Mouse (Mus musculus): Measurements from ENCODE around the gene Olfr292. TPM values are rescaled to one million over a fixed set of nuclear protein-coding genes. Genes with fewer than 3 reads are reported as not detected.

The Olfr292 gene
- total RNA-seq (2012; rRNA removed) (not detected in 2 replicates), polyA plus RNA-seq (2012; ENCODE audit: insufficient read depth in 1 of 2, insufficient read length in 2 of 2, low read depth in 1 of 2, low replicate concordance in 2 of 2, missing spikeins in 1 of 2) (not detected)

DNA sequence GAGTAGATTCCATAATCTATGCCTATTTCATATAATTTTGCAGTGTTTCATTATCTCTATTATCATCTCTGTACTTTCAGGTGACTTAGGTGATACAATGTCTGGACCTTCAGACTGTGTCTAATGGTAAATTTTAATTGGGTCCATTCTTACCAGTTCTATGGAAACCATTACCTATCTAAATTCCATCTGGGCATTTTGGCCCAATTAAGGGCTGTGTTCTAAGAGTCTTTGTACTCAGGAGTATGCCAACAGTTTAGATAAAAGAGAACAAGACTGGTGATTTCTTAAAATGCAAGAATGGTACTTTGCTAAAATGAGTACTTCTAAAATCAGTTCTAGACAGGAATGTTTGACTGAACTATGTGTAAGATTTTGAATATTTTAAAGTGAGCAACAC lies at the start of gene Olfr292:
Olfr292 (plus strand) TSS at position 301 of the 400 bp plus-strand sequence.
- TF ChIP-seq MAZ (IDR thresholded peaks at IDR 0.05; ENCODE audit: low read depth, low read length): no peak
- no peak for TF ChIP-seq NRF1 (IDR thresholded peaks at IDR 0.05; ENCODE audit: insufficient read depth, low read depth, low read length, poor library complexity, severe bottlenecking)
- no peak for TF ChIP-seq ZKSCAN1 (IDR thresholded peaks at IDR 0.05; ENCODE audit: low read depth, low read length)
- no peak for TF ChIP-seq MAX (IDR thresholded peaks at IDR 0.05; ENCODE audit: low read length)
- no peak for TF ChIP-seq ZNF384 (IDR thresholded peaks at IDR 0.05; ENCODE audit: low read depth, low read length)
- no peak for TF ChIP-seq NELFE (IDR thresholded peaks at IDR 0.05; ENCODE audit: low read depth, low read length)
- TF ChIP-seq TBP (IDR thresholded peaks at IDR 0.05; ENCODE audit: low read depth, low read length): no peak
- no peak for TF ChIP-seq RAD21 (IDR thresholded peaks at IDR 0.05; ENCODE audit: low read depth, low read length)
- Histone ChIP-seq H3K9ac (ENCODE audit: control insufficient read depth, low read depth, low read length, poor library complexity, severe bottlenecking) (no peak within 1 kb of the TSS), H3K4me1 (ENCODE audit: control insufficient read depth in 1 of 2, insufficient read depth in 2 of 2, low read length in 2 of 2) (no peaks in the 10 kb centered on the region), H3K36me3 (ENCODE audit: control insufficient read depth in 1 of 2, insufficient read depth in 2 of 2, low read length in 2 of 2) (no peaks in the 10 kb centered on the region), H3K4me3 (ENCODE audit: control insufficient read depth in 1 of 2, insufficient read depth in 1 of 2, low read depth in 2 of 2, low read length in 2 of 2) (no peak within 1 kb of the TSS), H3K27me3 (ENCODE audit: control insufficient read depth in 1 of 2, insufficient read depth in 2 of 2, low read length in 2 of 2) (no peaks in the 10 kb centered on the region), H3K27ac (ENCODE audit: control insufficient read depth, low read depth, low read length) (no peak within 1 kb of the TSS), H3K9me3 (replicated peaks; ENCODE audit: insufficient read depth, low read length) (no peaks in the 10 kb centered on the region), H3K79me2 (ENCODE audit: control insufficient read depth, insufficient read depth, low read length, poor library complexity) (no peaks in the 10 kb centered on the region)
- no peak for DNase-seq (ENCODE audit: low read depth, low spot score)

DNA sequence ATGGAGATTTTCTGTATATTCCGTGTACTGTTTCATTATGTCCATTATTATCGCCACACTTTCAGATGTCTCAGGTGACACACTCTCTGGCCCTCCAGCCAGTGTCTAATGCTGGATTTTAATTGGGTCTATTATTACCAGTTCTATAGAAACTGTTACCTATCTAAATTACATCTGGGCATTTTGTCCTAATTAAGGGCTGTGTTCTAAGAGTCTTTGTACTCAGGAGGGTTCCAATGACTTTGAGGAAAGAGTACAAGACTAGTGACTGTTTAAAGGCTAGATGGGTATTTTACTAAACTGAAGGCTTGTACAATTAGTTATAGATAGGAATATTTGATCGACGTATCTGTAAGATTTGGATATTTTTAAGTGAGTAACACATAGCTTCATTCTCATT lies 39.4 kb upstream of the Olfr292 start, which contains the start of gene Olfr293:
Olfr293 (plus strand) TSS at position 301 of the 400 bp plus-strand sequence.
- H3K27ac ChIP-seq (ENCODE audit: control insufficient read depth, low read depth, low read length): no peak within 1 kb of the TSS
- H3K9me3 ChIP-seq (replicated peaks; ENCODE audit: insufficient read depth, low read length): no peaks in the 10 kb centered on the region
- no peak for DNase-seq (ENCODE audit: low read depth, low spot score)
- H3K27me3 ChIP-seq (ENCODE audit: control insufficient read depth in 1 of 2, insufficient read depth in 2 of 2, low read length in 2 of 2): no peaks in the 10 kb centered on the region
- no peaks in the 10 kb centered on the region for H3K4me1 ChIP-seq (ENCODE audit: control insufficient read depth in 1 of 2, insufficient read depth in 2 of 2, low read length in 2 of 2)
- no peaks in the 10 kb centered on the region for H3K79me2 ChIP-seq (ENCODE audit: control insufficient read depth, insufficient read depth, low read length, poor library complexity)
- TF ChIP-seq RAD21 (IDR thresholded peaks at IDR 0.05; ENCODE audit: low read depth, low read length): no peak
- no peaks in the 10 kb centered on the region for H3K36me3 ChIP-seq (ENCODE audit: control insufficient read depth in 1 of 2, insufficient read depth in 2 of 2, low read length in 2 of 2)
- no peak within 1 kb of the TSS for H3K9ac ChIP-seq (ENCODE audit: control insufficient read depth, low read depth, low read length, poor library complexity, severe bottlenecking)
- H3K4me3 ChIP-seq (ENCODE audit: control insufficient read depth in 1 of 2, insufficient read depth in 1 of 2, low read depth in 2 of 2, low read length in 2 of 2): no peak within 1 kb of the TSS

DNA sequence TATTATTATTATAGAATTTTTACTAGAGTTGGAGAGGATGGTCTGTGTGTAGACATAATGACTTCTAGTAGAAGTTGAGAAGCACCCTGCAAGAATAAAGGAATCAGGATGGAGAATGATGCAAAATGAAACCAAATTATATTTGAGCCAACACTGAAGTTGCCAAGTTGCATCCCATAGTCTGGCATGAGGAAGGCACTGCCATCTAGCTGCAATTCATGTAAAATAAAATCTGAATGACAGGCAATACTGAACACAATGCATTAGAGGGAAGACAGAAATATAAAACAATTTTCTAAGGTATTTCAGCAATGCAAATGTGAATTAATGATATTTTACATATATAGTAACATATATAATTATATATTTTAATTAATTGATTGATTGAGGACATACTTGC lies 36.9 kb downstream of the Olfr292 start:
- no peak overlapping the region for H3K27ac ChIP-seq (ENCODE audit: control insufficient read depth, low read depth, low read length)
- no peaks in the 10 kb centered on the region for H3K79me2 ChIP-seq (ENCODE audit: control insufficient read depth, insufficient read depth, low read length, poor library complexity)
- no peaks in the 10 kb centered on the region for H3K36me3 ChIP-seq (ENCODE audit: control insufficient read depth in 1 of 2, insufficient read depth in 2 of 2, low read length in 2 of 2)
- no peak for TF ChIP-seq ZKSCAN1 (IDR thresholded peaks at IDR 0.05; ENCODE audit: low read depth, low read length)
- no peak for TF ChIP-seq NRF1 (IDR thresholded peaks at IDR 0.05; ENCODE audit: insufficient read depth, low read depth, low read length, poor library complexity, severe bottlenecking)
- TF ChIP-seq CHD2 (IDR thresholded peaks at IDR 0.05; ENCODE audit: low read length): no peak
- no peak for TF ChIP-seq MAX (IDR thresholded peaks at IDR 0.05; ENCODE audit: low read length)
- TF ChIP-seq BHLHE40 (IDR thresholded peaks at IDR 0.05; ENCODE audit: borderline replicate concordance, low read depth, low read length): no peak
- no peaks in the 10 kb centered on the region for H3K27me3 ChIP-seq (ENCODE audit: control insufficient read depth in 1 of 2, insufficient read depth in 2 of 2, low read length in 2 of 2)
- H3K4me3 ChIP-seq (ENCODE audit: control insufficient read depth in 1 of 2, insufficient read depth in 1 of 2, low read depth in 2 of 2, low read length in 2 of 2): no peak overlapping the region
- H3K9ac ChIP-seq (ENCODE audit: control insufficient read depth, low read depth, low read length, poor library complexity, severe bottlenecking): no peak overlapping the region
- no peaks in the 10 kb centered on the region for H3K9me3 ChIP-seq (replicated peaks; ENCODE audit: insufficient read depth, low read length)
- DNase-seq (ENCODE audit: low read depth, low spot score): no peak
- H3K4me1 ChIP-seq (ENCODE audit: control insufficient read depth in 1 of 2, insufficient read depth in 2 of 2, low read length in 2 of 2): no peaks in the 10 kb centered on the region

Other genes starting within 250 kb of the Olfr292 start
- not detected in 2 replicates for gene Olfr299, start 228.4 kb upstream of the Olfr292 start, total RNA-seq (2012; rRNA removed)
- not detected for gene Olfr299, start 228.4 kb upstream of the Olfr292 start, polyA plus RNA-seq (2012; ENCODE audit: insufficient read depth in 1 of 2, insufficient read length in 2 of 2, low read depth in 1 of 2, low replicate concordance in 2 of 2, missing spikeins in 1 of 2)
- gene Olfr298, start 195.8 kb upstream of the Olfr292 start, total RNA-seq (2012; rRNA removed): not detected in 2 replicates
- not detected for gene Olfr298, start 195.8 kb upstream of the Olfr292 start, polyA plus RNA-seq (2012; ENCODE audit: insufficient read depth in 1 of 2, insufficient read length in 2 of 2, low read depth in 1 of 2, low replicate concordance in 2 of 2, missing spikeins in 1 of 2)
- not detected in 2 replicates for gene Olfr297, start 168.4 kb upstream of the Olfr292 start, total RNA-seq (2012; rRNA removed)
- not detected for gene Olfr297, start 168.4 kb upstream of the Olfr292 start, polyA plus RNA-seq (2012; ENCODE audit: insufficient read depth in 1 of 2, insufficient read length in 2 of 2, low read depth in 1 of 2, low replicate concordance in 2 of 2, missing spikeins in 1 of 2)
- gene Olfr295, start 104.5 kb upstream of the Olfr292 start, total RNA-seq (2012; rRNA removed): not detected in 2 replicates
- not detected for gene Olfr295, start 104.5 kb upstream of the Olfr292 start, polyA plus RNA-seq (2012; ENCODE audit: insufficient read depth in 1 of 2, insufficient read length in 2 of 2, low read depth in 1 of 2, low replicate concordance in 2 of 2, missing spikeins in 1 of 2)
- gene Olfr294, start 71.7 kb upstream of the Olfr292 start, total RNA-seq (2012; rRNA removed): not detected in 2 replicates
- gene Olfr294, start 71.7 kb upstream of the Olfr292 start, polyA plus RNA-seq (2012; ENCODE audit: insufficient read depth in 1 of 2, insufficient read length in 2 of 2, low read depth in 1 of 2, low replicate concordance in 2 of 2, missing spikeins in 1 of 2): not detected
- not detected in 2 replicates for gene Olfr293, start 39.3 kb upstream of the Olfr292 start, total RNA-seq (2012; rRNA removed)
- not detected for gene Olfr293, start 39.3 kb upstream of the Olfr292 start, polyA plus RNA-seq (2012; ENCODE audit: insufficient read depth in 1 of 2, insufficient read length in 2 of 2, low read depth in 1 of 2, low replicate concordance in 2 of 2, missing spikeins in 1 of 2)
- gene Folh1, start 87.6 kb downstream of the Olfr292 start, total RNA-seq (2012; rRNA removed): not detected in 2 replicates
- not detected for gene Folh1, start 87.6 kb downstream of the Olfr292 start, polyA plus RNA-seq (2012; ENCODE audit: insufficient read depth in 1 of 2, insufficient read length in 2 of 2, low read depth in 1 of 2, low replicate concordance in 2 of 2, missing spikeins in 1 of 2)
- gene Vmn2r77, start 106.7 kb downstream of the Olfr292 start, total RNA-seq (2012; rRNA removed): not detected in 2 replicates
- gene Vmn2r77, start 106.7 kb downstream of the Olfr292 start, polyA plus RNA-seq (2012; ENCODE audit: insufficient read depth in 1 of 2, insufficient read length in 2 of 2, low read depth in 1 of 2, low replicate concordance in 2 of 2, missing spikeins in 1 of 2): not detected
- gene Vmn2r78, start 226.8 kb downstream of the Olfr292 start, total RNA-seq (2012; rRNA removed): not detected in 2 replicates
- not detected for gene Vmn2r78, start 226.8 kb downstream of the Olfr292 start, polyA plus RNA-seq (2012; ENCODE audit: insufficient read depth in 1 of 2, insufficient read length in 2 of 2, low read depth in 1 of 2, low replicate concordance in 2 of 2, missing spikeins in 1 of 2)